Mouse (Mus musculus): ENCODE measurements around the gene Apbb2.

DNA sequence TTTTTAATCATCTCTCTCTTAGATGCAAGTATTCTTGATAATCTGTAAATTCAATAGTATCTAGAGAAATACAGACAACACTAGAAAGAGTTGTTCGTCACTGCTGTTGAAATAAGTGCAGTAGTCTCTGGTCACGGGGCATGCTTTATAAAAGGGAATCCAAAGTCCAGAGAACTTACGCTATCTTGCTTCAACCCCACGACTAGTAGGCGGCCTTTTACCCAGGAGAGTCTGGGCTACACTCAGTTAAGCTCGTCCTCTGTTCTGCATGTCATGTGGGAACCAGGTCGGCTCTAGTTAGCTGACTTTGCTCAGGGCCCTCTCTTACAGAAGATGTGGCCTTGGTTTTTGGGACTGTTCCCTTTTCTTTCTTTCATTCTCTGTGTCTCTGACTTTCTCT lies 289.8 kb downstream of the Apbb2 start:
- TF ChIP-seq CTCF (IDR thresholded peaks at IDR 0.05; ENCODE audit: borderline replicate concordance, insufficient read depth, low read length), result no peak
- TF ChIP-seq POLR2A (IDR thresholded peaks at IDR 0.05; ENCODE audit: low read depth, low read length), result no peak

All from embryonic fibroblast, embryonic 13.5 days (primary cell).